Mouse (Mus musculus): ENCODE data around the gene Zfp280d. TPM values are rescaled to one million over a fixed set of nuclear protein-coding genes. Genes with fewer than 3 reads are reported as not detected.

Zfp280d gene
- total RNA-seq (2012; rRNA removed), result 53.5 and 62.6 TPM in 2 replicates

DNA sequence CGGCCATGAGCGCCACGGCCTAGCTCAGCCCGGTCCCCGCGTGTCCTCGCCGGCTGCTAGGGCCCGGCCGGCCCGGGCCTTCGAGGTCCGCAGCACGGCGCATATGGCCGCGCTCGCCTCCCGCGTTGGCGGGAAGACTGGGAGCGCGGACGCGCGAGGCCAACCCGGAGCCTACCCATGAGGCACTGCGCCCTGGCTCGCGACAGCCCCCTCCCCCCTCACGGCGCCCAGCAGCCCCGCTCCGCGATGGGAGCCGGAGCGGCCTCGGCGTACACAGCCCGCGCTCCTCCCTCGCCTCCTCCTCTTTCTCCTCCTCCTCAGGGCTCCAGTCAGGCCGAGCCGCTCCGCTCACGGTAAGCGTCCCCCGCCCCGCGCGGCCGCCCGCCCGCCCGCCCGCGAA, at the start of gene Zfp280d:
Gene Zfp280d, plus strand, starts transcription at position 184 of the 400 bp plus-strand sequence.
- peak within 1 kb of the TSS; percentile 81 to 93 for H3K4me3 ChIP-seq (ENCODE audit: insufficient read depth in 1 of 2, low read depth in 1 of 2, low read length in 2 of 2, poor library complexity in 1 of 2, severe bottlenecking in 1 of 2)
- in situ Hi-C loops (cut with MboI; ENCODE audit: low sequenced_read_pairs in 2 of 2, unreplicated experiment in 2 of 2), result no loop called here
- peaks cover 0 to 3% of the 10 kb centered on the region in 2 experiments; a peak in 1 of 4 replicates for H3K4me1 ChIP-seq (ENCODE audit: control insufficient read depth in 2 of 2, insufficient read depth in 2 of 2, low read length in 2 of 2, poor library complexity in 1 of 2)
- H3K36me3 ChIP-seq (ENCODE audit: control insufficient read depth, insufficient read depth, low read length, poor library complexity, severe bottlenecking), result no peaks in the 10 kb centered on the region
- TF ChIP-seq HCFC1 (IDR thresholded peaks at IDR 0.05; ENCODE audit: borderline replicate concordance, insufficient read depth, low read length) (0 out of 2 replicates have a peak, but pooled peaks have one; percentile 46), ZC3H11A (IDR thresholded peaks at IDR 0.05; ENCODE audit: borderline replicate concordance, low read depth, low read length) (no peak), ZNF384 (IDR thresholded peaks at IDR 0.05; ENCODE audit: low read depth, low read length) (0 out of 2 replicates have a peak, but pooled peaks have one; percentile 12), MAFK (IDR thresholded peaks at IDR 0.05; ENCODE audit: insufficient read depth, low read depth, low read length) (no peak)
- H3K27ac ChIP-seq (ENCODE audit: insufficient read depth, low read depth, low read length, poor library complexity, severe bottlenecking), result peak within 1 kb of the TSS; percentile 62
- H3K9me3 ChIP-seq (ENCODE audit: control insufficient read depth, insufficient read depth, low read depth, low read length), result peaks cover 4% of the 10 kb centered on the region; the same call in 1 of the 2 replicates
- DNase-seq (ENCODE audit: low read depth, low spot score), result peak; percentile 69
- peak within 1 kb of the TSS; percentile 93 for H3K9ac ChIP-seq (ENCODE audit: insufficient read depth, low read depth, low read length, poor library complexity, severe bottlenecking)

DNA sequence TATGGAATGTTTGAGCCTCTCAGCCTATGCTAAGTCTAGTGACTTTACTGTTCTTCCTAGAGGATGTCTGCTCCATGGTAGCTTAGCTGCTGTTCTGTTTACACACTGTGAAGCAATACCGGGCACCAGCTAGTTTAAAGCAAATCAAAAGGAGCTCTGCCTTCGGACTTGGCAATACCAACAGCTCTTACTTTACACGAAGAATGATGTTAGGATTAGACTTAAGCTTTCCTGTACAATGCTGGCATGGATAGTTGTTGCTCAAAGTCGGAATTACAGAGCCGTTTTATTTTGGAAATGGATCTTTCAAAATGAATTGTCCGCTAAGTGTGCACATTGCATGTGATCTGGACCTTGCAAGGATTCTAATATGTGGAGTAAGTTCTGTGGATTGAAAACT, 48.1 kb upstream of the Zfp280d start:
- H3K36me3 ChIP-seq (ENCODE audit: control insufficient read depth, insufficient read depth, low read length, poor library complexity, severe bottlenecking), result no peaks in the 10 kb centered on the region
- no peaks in the 10 kb centered on the region for H3K9me3 ChIP-seq (ENCODE audit: control insufficient read depth, insufficient read depth, low read depth, low read length)
- H3K4me3 ChIP-seq (ENCODE audit: insufficient read depth in 1 of 2, low read depth in 1 of 2, low read length in 2 of 2, poor library complexity in 1 of 2, severe bottlenecking in 1 of 2), result no peak overlapping the region
- no peak overlapping the region for H3K9ac ChIP-seq (ENCODE audit: insufficient read depth, low read depth, low read length, poor library complexity, severe bottlenecking)
- no peaks in the 10 kb centered on the region for H3K4me1 ChIP-seq (ENCODE audit: control insufficient read depth in 2 of 2, insufficient read depth in 2 of 2, low read length in 2 of 2, poor library complexity in 1 of 2)
- no peak for DNase-seq (ENCODE audit: low read depth, low spot score)
- no peak overlapping the region for H3K27ac ChIP-seq (ENCODE audit: insufficient read depth, low read depth, low read length, poor library complexity, severe bottlenecking)
- in situ Hi-C loops (cut with MboI; ENCODE audit: low sequenced_read_pairs in 2 of 2, unreplicated experiment in 2 of 2), result no loop called here
- TF ChIP-seq CHD2 (IDR thresholded peaks at IDR 0.05; ENCODE audit: low read depth, low read length), result no peak
- TF ChIP-seq ZC3H11A (IDR thresholded peaks at IDR 0.05; ENCODE audit: borderline replicate concordance, low read depth, low read length), result no peak
- TF ChIP-seq HCFC1 (IDR thresholded peaks at IDR 0.05; ENCODE audit: borderline replicate concordance, insufficient read depth, low read length), result no peak
- TF ChIP-seq ZNF384 (IDR thresholded peaks at IDR 0.05; ENCODE audit: low read depth, low read length), result no peak
- no peak for TF ChIP-seq MAFK (IDR thresholded peaks at IDR 0.05; ENCODE audit: insufficient read depth, low read depth, low read length)

DNA sequence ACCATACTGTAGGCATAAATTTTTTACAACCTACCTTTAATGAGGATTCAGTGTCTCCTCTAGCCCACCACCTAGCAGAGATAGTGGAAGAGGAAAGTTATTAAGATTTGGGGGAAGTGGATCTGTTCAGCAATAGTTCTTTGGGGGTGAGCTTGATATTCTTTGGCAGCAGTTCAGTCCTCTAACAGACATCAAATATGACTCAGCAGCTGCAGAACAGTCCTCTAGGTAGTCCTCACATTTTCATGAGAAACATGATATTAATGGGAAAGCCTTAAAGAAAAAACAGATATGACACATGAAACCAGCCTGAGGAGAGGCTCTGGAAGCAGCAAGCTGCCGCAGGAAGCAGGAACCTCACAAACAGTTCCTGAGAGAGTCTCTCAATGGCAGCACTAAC, 22.0 kb upstream of the Zfp280d start:
- no peak overlapping the region for H3K9ac ChIP-seq (ENCODE audit: insufficient read depth, low read depth, low read length, poor library complexity, severe bottlenecking)
- no peaks in the 10 kb centered on the region; the same call in 1 of the 2 replicates for H3K36me3 ChIP-seq (ENCODE audit: control insufficient read depth, insufficient read depth, low read length, poor library complexity, severe bottlenecking)
- 0 out of 4 replicates have a peak, but pooled peaks cover 0 to 4% of the 10 kb centered on the region in 2 experiments for H3K4me1 ChIP-seq (ENCODE audit: control insufficient read depth in 2 of 2, insufficient read depth in 2 of 2, low read length in 2 of 2, poor library complexity in 1 of 2)
- TF ChIP-seq ZC3H11A (IDR thresholded peaks at IDR 0.05; ENCODE audit: borderline replicate concordance, low read depth, low read length) (no peak), HCFC1 (IDR thresholded peaks at IDR 0.05; ENCODE audit: borderline replicate concordance, insufficient read depth, low read length) (no peak), MAFK (IDR thresholded peaks at IDR 0.05; ENCODE audit: insufficient read depth, low read depth, low read length) (no peak), ZNF384 (IDR thresholded peaks at IDR 0.05; ENCODE audit: low read depth, low read length) (no peak), CHD2 (IDR thresholded peaks at IDR 0.05; ENCODE audit: low read depth, low read length) (no peak)
- DNase-seq (ENCODE audit: low read depth, low spot score), result no peak
- H3K9me3 ChIP-seq (ENCODE audit: control insufficient read depth, insufficient read depth, low read depth, low read length), result peaks cover 8% of the 10 kb centered on the region; the same call in 1 of the 2 replicates
- H3K4me3 ChIP-seq (ENCODE audit: insufficient read depth in 1 of 2, low read depth in 1 of 2, low read length in 2 of 2, poor library complexity in 1 of 2, severe bottlenecking in 1 of 2), result no peak overlapping the region
- H3K27ac ChIP-seq (ENCODE audit: insufficient read depth, low read depth, low read length, poor library complexity, severe bottlenecking), result no peak overlapping the region
- in situ Hi-C loops (cut with MboI; ENCODE audit: low sequenced_read_pairs in 2 of 2, unreplicated experiment in 2 of 2), result no loop called here

DNA sequence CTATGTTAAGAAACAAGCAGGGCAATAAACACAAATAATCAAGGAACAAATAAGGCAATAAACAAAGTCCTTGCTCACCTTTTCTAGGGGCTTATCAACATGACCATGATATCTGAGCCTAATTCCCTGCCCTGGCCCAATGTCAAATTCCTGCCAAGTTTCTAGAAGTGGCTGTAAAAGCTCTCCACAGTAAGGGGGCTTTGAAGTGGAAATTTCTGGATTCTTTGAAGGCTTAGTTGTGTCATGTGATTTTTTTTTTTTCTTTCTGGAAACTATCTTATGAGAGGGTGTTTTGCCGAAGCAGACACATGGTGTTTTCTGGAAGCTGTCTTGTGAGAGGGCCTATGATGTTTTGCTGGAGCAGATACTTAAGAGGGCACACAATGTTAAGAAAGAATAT, 19.4 kb upstream of the Zfp280d start:
- 0 out of 4 replicates have a peak, but pooled peaks cover 0 to 4% of the 10 kb centered on the region in 2 experiments for H3K4me1 ChIP-seq (ENCODE audit: control insufficient read depth in 2 of 2, insufficient read depth in 2 of 2, low read length in 2 of 2, poor library complexity in 1 of 2)
- H3K27ac ChIP-seq (ENCODE audit: insufficient read depth, low read depth, low read length, poor library complexity, severe bottlenecking), result no peak overlapping the region
- peak; percentile 29 for DNase-seq (ENCODE audit: low read depth, low spot score)
- in situ Hi-C loops (cut with MboI; ENCODE audit: low sequenced_read_pairs in 2 of 2, unreplicated experiment in 2 of 2), result no loop called here
- TF ChIP-seq MAFK (IDR thresholded peaks at IDR 0.05; ENCODE audit: insufficient read depth, low read depth, low read length) (no peak), HCFC1 (IDR thresholded peaks at IDR 0.05; ENCODE audit: borderline replicate concordance, insufficient read depth, low read length) (no peak), ZC3H11A (IDR thresholded peaks at IDR 0.05; ENCODE audit: borderline replicate concordance, low read depth, low read length) (no peak), CHD2 (IDR thresholded peaks at IDR 0.05; ENCODE audit: low read depth, low read length) (no peak), ZNF384 (IDR thresholded peaks at IDR 0.05; ENCODE audit: low read depth, low read length) (peak; percentile 84)
- peaks cover 8% of the 10 kb centered on the region; the same call in 1 of the 2 replicates for H3K9me3 ChIP-seq (ENCODE audit: control insufficient read depth, insufficient read depth, low read depth, low read length)
- H3K36me3 ChIP-seq (ENCODE audit: control insufficient read depth, insufficient read depth, low read length, poor library complexity, severe bottlenecking), result no peaks in the 10 kb centered on the region
- H3K4me3 ChIP-seq (ENCODE audit: insufficient read depth in 1 of 2, low read depth in 1 of 2, low read length in 2 of 2, poor library complexity in 1 of 2, severe bottlenecking in 1 of 2), result no peak overlapping the region
- no peak overlapping the region for H3K9ac ChIP-seq (ENCODE audit: insufficient read depth, low read depth, low read length, poor library complexity, severe bottlenecking)
